Mouse (Mus musculus): ENCODE measurements around the gene Oip5.

Oip5 gene

GRCm38 (mm10) chr2:119587383-119587782 lies 30.9 kb downstream of the Oip5 start:
- DNase-seq (ENCODE audit: low read depth, low spot score), result peak; percentile 55

GRCm38 (mm10) chr2:119584282-119584681 lies 34.0 kb downstream of the Oip5 start:
- DNase-seq (ENCODE audit: low read depth, low spot score), result no peak

GRCm38 (mm10) chr2:119583439-119583838 lies 34.8 kb downstream of the Oip5 start:
- no peak for DNase-seq (ENCODE audit: low read depth, low spot score)

- DNase-seq (ENCODE audit: low read depth, low spot score), result no peak
Measured at GRCm38 (mm10) chr2:119581571-119581970, 36.7 kb downstream of the Oip5 start.

- no peak for DNase-seq (ENCODE audit: low read depth, low spot score)
Measured at GRCm38 (mm10) chr2:119572471-119572870, 45.8 kb downstream of the Oip5 start.

- DNase-seq (ENCODE audit: low read depth, low spot score), result no peak
Measured at GRCm38 (mm10) chr2:119566182-119566855, 52.0 kb downstream of the Oip5 start.

GRCm38 (mm10) chr2:119565284-119565683 lies 53.0 kb downstream of the Oip5 start:
- DNase-seq (ENCODE audit: low read depth, low spot score), result no peak

GRCm38 (mm10) chr2:119561794-119562193 lies 56.5 kb downstream of the Oip5 start:
- no peak for DNase-seq (ENCODE audit: low read depth, low spot score)
